Mouse (Mus musculus) lung, adult 2 months (tissue): Measurements from ENCODE around the gene Cd80. TPM values are rescaled to one million over a fixed set of nuclear protein-coding genes. Genes with fewer than 3 reads are reported as not detected.

Experiments
- DNase-seq: peaks from one replicate; pipeline ENCODE4 v3.0.0; 2022
- H3K4me1 ChIP-seq: fragments of 200-500 bp; 2 replicates; pipeline ENCODE4 v1.6.1; 2011; ENCODE audit warnings: low read length; ENCODE audit not compliant: control insufficient read depth, insufficient read depth
- H3K4me3 ChIP-seq: fragments of 200-500 bp; replicated peaks from 2 replicates; pipeline ENCODE3; 2011; ENCODE audit warnings: low read depth, mild to moderate bottlenecking, control low read depth, low read length; ENCODE audit errors: extremely low read depth
- CTCF ChIP-seq: fragments of 200-500 bp; IDR thresholded peaks from 2 replicates; pipeline ENCODE4 v1.5.1; 2011; ENCODE audit warnings: mild to moderate bottlenecking, low read length, control low read depth; ENCODE audit not compliant: insufficient read depth
- POLR2A ChIP-seq: fragments of 200-500 bp; IDR thresholded peaks from 2 replicates; pipeline ENCODE4 v1.6.1; 2011; ENCODE audit warnings: low read depth, mild to moderate bottlenecking, control low read depth, low read length, borderline replicate concordance; ENCODE audit errors: extremely low read depth
- WGBS: fragments of 180-500 bp; shearing (Covaris S2); methylation state at CpG from one replicate; pipeline ENCODE4 v1.1.7; 2018; 5-methylcytosine and 5-hydroxymethylcytosine counted together
- polyA plus RNA-seq: library from polyadenylated mRNA; depleted of rRNA; stranded (reverse); fragments of >200 nt; gene quantifications from 2 replicates; pipeline ENCODE4 v1.2.3, GENCODE M21; 2012

Gene Cd80
- polyA plus RNA-seq, 1 experiment: 0.98 TPM

- no peak for TF ChIP-seq POLR2A
- WGBS: 44% methylated on average over 11 of the region's 11 CpGs
- DNase-seq: no peak
These were observed 1.6 kb downstream of the Cd80 start for GRCm38 (mm10) chr16:38456812-38457567.

GRCm38 (mm10) chr16:38458600-38459280 lies 3.4 kb downstream of the Cd80 start:
- no peak for DNase-seq
- H3K4me1 ChIP-seq: no peaks in the 10 kb centered on the region; the same call in 1 of the 2 replicates
- TF ChIP-seq CTCF (no peak), POLR2A (no peak)
- no peak overlapping the region for H3K4me3 ChIP-seq
- 61% methylated on average over 6 of the region's 6 CpGs for WGBS

More at GRCm38 (mm10) chr16:38456812-38457567, 1.6 kb downstream of the Cd80 start:
- H3K4me3 ChIP-seq: no peak overlapping the region
- H3K4me1 ChIP-seq: no peaks in the 10 kb centered on the region; the same call in 1 of the 2 replicates

- DNase-seq: no peak
- WGBS: 76% methylated on average over 4 of the region's 4 CpGs
- no peak overlapping the region for H3K4me3 ChIP-seq
- no peaks in the 10 kb centered on the region; the same call in 1 of the 2 replicates for H3K4me1 ChIP-seq
- TF ChIP-seq POLR2A (no peak), CTCF (no peak)
These were observed 4.6 kb downstream of the Cd80 start for GRCm38 (mm10) chr16:38459990-38460389.

GRCm38 (mm10) chr16:38461749-38462148 lies 6.4 kb downstream of the Cd80 start:
- TF ChIP-seq POLR2A: no peak
- no peak for TF ChIP-seq CTCF
- no peaks in the 10 kb centered on the region; the same call in 1 of the 2 replicates for H3K4me1 ChIP-seq
- DNase-seq: no peak
- WGBS: 62% methylated on average over 8 of the region's 8 CpGs
- no peak overlapping the region for H3K4me3 ChIP-seq

- H3K4me1 ChIP-seq: no peaks in the 10 kb centered on the region; the same call in 1 of the 2 replicates
- no peak for DNase-seq
- no peak overlapping the region for H3K4me3 ChIP-seq
- no peak for TF ChIP-seq POLR2A
- no peak for TF ChIP-seq CTCF
- WGBS: 64% methylated on average over 7 of the region's 7 CpGs
These were observed 6.8 kb downstream of the Cd80 start for GRCm38 (mm10) chr16:38462161-38462560.

GRCm38 (mm10) chr16:38463305-38463704 lies 7.9 kb downstream of the Cd80 start:
- DNase-seq: no peak
- no peaks in the 10 kb centered on the region; the same call in 1 of the 2 replicates for H3K4me1 ChIP-seq
- no peak overlapping the region for H3K4me3 ChIP-seq
- TF ChIP-seq CTCF: no peak
- no peak for TF ChIP-seq POLR2A
- WGBS: 92% methylated on average over 5 of the region's 5 CpGs

- Histone ChIP-seq H3K4me1 (no peaks in the 10 kb centered on the region; the same call in 1 of the 2 replicates), H3K4me3 (no peak overlapping the region)
- TF ChIP-seq POLR2A (no peak), CTCF (no peak)
- WGBS: 70% methylated on average over 4 of the region's 4 CpGs
- DNase-seq: no peak
These were observed 10.7 kb downstream of the Cd80 start for GRCm38 (mm10) chr16:38466089-38466488.

GRCm38 (mm10) chr16:38467091-38467916 lies 11.9 kb downstream of the Cd80 start:
- TF ChIP-seq CTCF: no peak
- WGBS: 81% methylated on average over 13 of the region's 13 CpGs
- H3K4me3 ChIP-seq: no peak overlapping the region

More at GRCm38 (mm10) chr16:38467091-38467916, 11.9 kb downstream of the Cd80 start:
- H3K4me1 ChIP-seq: no peaks in the 10 kb centered on the region
- DNase-seq: no peak
